Mouse (Mus musculus) B cell, adult 62 days (primary cell): ENCODE results near the gene Sdc1. TPM values are rescaled to one million over a fixed set of nuclear protein-coding genes. Genes with fewer than 3 reads are reported as not detected.

ENCODE experiments used
- total RNA-seq: library from RNA; stranded (reverse); gene quantifications from 4 replicates; pipeline ENCODE4 v1.2.4, GENCODE M21; 2023

Gene Sdc1
- 11.4 to 13.7 TPM (median 13.3 TPM) in 4 replicates for total RNA-seq

GRCm38 (mm10) chr12:8770946-8771843 is at the start of gene Sdc1:
Sdc1 (plus strand) TSS chr12:8771323.

Other genes starting within 250 kb of the Sdc1 start
- not detected in 4 replicates for gene Slc7a15, start 172.3 kb upstream of the Sdc1 start, total RNA-seq
- gene Pum2, start 97.2 kb upstream of the Sdc1 start, total RNA-seq = 246 to 259 TPM (median 254 TPM) in 4 replicates
- 94.7 to 103 TPM (median 99.8 TPM) in 4 replicates for gene Laptm4a, start 150.3 kb downstream of the Sdc1 start, total RNA-seq
- gene Matn3, start 176.6 kb downstream of the Sdc1 start, total RNA-seq = not detected in 4 replicates
- 1.1 to 3.5 TPM (median 3.3 TPM) in 4 replicates for gene Wdr35, start 202.6 kb downstream of the Sdc1 start, total RNA-seq